Mouse (Mus musculus): ENCODE results near the gene Rnf183.

The Rnf183 gene

GRCm38 (mm10) chr4:62429616-62430015 lies 5.4 kb downstream of the Rnf183 start:
- DNase-seq: no peak

DNA sequence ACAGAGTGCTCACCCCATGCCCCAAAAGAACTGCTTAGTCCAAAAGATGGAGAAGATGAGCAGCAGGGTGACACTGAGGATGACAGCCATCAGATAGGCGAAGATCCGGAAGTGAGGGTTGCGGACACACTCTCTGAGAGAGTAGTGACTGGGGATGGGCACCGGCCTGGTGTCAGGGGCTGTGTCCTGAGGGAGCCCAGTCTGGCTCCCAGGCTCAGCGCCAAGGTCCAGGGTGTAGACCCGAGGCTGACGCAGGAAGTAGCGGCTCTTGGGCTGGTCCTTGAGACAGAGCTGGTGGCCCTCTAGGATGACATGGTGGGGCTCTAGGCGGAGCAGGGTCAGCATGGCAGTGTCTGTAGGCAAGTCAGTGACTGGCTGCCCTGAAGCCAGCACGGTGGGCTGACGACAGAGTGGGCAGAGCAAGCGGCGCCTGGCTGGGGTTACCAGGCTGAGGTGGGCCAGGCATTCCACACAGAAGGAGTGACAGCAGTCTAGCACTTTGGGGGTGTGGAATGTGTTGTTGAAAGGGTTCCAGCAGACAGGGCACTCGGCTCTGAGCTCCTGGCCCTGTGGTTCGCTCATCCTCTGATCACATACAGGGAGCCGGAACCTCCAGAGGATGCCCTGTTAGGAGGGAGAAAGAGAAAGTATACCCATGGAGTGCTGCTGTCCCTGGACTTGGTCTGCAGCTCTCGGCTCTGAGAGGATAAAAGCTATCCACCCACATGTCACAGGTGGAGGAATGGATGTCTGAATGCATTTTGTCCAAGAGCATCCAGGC lies 6.9 kb downstream of the Rnf183 start:
- no peak for DNase-seq

DNA sequence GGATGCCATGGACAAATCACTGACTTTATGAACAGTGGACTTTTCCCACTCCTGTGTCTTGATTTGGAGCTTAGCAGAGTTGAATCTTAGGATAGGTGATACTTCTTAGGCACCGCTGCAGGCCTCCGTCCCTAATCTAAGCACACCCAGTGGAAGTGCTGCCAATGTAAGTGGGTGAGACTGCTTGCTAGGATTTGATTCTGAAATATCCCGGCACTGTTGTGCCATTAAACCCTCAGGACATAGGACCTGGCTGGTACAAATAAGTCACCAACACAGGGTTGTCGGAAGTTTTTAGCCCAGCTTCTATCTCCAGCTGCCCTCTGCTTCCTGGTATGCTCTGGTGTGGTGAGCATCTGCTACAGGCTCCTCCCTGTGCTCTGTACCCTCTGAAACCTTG lies 9.2 kb downstream of the Rnf183 start:
- DNase-seq: no peak

DNA sequence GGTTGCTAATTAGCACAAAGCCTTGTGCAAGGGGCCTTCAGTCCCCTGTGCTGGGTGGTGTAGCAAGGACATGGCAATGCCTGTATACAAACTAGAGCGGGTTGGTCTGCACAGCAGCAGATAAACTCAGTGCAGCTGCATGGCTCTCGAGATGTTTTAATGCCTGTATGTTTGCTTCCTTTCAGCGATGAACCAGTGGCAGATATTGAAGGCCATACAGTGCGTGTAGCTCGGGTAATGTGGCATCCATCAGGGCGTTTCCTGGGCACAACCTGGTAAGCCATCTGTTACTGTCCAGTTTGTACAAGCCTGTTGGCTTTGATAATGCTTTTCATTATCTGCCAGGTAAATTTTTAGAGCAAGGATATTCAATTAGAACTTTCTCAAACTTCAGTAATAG lies 16.0 kb downstream of the Rnf183 start:
- no peak for DNase-seq

GRCm38 (mm10) chr4:62418448-62418847 lies 16.6 kb downstream of the Rnf183 start:
- DNase-seq: no peak

GRCm38 (mm10) chr4:62411606-62412005 lies 23.4 kb downstream of the Rnf183 start:
- no peak for DNase-seq

GRCm38 (mm10) chr4:62410325-62410724 lies 24.7 kb downstream of the Rnf183 start:
- DNase-seq: no peak

- DNase-seq: no peak
Observed at GRCm38 (mm10) chr4:62409615-62410014, 25.4 kb downstream of the Rnf183 start.

- peak; percentile 96 for DNase-seq
Observed at GRCm38 (mm10) chr4:62408601-62409282, 26.3 kb downstream of the Rnf183 start, which contains the start of the genes Cdc26 and Prpf4. TSS of gene Cdc26 (minus strand) at chr4:62408642. TSS of gene Prpf4 (plus strand) at chr4:62408797.

GRCm38 (mm10) chr4:62407730-62408582 lies 27.1 kb downstream of the Rnf183 start:
- DNase-seq: peak; percentile 40

DNA sequence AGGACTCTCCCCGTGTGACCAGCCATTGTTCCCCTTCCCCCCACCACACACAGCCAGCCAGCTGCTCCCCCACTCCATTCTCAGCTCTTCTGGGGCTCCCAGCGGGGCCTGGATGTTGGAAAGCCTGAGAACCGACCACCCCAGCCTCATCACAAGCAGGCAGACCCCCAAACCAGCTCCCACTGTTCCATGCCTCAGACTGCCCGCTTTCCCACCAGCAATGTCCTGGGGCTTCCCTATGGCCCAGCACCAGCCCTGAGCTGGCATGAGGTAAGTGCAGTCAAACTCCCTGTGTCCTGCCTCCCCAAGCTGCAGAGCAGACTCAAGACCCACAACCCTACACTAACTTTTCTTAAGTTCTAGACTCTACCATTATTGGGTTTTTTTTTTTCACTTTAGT lies 28.9 kb downstream of the Rnf183 start:
- DNase-seq: no peak

DNA sequence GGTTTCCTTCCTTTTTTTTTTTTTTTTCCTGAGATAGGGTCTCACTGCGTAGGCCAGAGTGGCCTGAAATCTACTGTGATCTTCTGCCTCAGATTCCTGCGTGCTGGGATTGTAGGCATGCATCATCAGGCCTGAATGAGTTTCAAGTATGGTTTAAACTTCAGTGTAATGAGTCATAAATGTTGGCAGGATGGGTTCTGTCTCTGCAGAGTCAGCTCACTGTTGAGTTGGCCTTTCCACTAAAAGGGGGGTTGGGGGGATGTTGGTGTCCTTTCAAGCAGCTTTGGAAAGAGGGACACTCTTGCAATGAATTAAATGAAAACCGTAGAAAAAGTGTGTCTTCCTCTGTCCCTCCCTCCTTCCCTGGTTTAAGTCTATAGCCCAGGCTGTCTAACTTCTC lies 36.1 kb downstream of the Rnf183 start:
- no peak for DNase-seq

DNA sequence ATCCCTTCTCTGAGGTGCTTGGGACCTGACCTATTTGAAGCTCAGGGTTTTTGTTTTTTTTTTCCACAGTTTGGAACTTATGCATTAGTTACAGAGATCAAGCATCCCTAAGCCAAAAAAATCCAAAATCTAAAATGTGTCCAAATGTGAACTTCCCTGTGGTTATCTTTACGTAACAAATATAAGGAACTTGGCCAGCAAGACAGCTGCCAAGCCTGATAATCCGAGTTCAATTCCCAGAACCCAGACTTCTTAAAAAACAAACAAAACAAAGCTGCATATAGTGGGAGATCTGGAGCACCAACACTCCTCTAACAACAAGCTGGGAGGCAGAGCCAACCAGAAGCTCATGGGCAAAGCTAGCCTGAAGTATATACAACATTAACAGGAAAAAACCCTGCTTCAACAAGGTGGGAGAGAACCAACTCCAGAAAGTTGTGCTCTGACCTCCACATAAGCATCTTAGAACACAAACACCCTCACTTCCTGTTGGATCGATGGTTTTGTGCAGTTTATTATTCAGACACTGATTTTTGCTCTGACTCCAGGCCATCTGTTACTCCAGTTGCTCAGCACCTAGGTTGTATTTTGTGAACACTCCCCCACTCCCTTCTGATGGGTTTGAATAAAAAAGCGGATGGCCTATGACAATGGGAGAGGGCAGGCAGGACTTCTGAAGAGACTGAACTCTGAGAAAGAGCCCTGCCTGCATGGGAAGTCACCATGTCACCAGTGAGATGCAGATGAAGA lies 37.3 kb downstream of the Rnf183 start:
- DNase-seq: no peak

DNA sequence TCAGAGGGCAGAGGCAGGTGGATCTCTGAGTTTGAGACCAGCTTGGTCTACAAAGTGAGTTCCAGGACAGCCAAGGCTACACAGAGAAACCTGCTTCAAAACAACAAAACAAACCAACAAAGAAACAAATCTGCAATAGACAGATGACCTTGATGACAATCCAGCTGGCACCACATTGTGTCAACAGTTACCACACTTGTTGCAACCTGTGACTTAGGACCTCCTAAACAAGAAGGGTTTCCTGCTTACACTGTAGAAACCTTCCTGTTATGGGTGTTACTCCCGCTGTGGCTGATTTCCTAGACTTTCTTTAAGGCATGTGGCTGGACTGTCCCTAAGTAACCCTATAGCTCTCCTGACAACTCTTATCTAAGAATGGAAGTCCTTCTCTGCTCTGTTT lies 39.2 kb downstream of the Rnf183 start:
- no peak for DNase-seq

DNA sequence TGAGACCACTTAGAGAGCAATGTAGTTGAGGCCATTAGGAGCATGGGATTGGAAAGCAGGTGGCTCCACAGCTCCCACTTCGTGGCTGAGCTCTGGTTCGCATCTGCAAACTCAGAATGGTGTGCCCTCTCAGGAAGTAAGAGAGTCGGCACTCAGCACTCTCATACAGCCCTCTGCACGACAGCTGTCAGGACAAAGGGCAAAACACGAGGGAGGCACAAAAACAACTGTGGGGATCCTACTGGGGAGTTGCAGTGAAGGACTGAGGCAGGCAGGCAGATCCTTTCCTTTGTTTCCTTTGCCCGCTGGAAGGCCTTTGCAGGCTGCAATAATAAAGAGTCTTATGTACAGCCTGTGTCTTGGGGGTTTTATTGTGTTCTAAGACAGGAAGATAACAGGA lies 41.6 kb downstream of the Rnf183 start:
- DNase-seq: no peak

GRCm38 (mm10) chr4:62391892-62392291 lies 43.2 kb downstream of the Rnf183 start:
- DNase-seq: no peak

GRCm38 (mm10) chr4:62389592-62390512 lies 45.2 kb downstream of the Rnf183 start:
- no peak for DNase-seq

GRCm38 (mm10) chr4:62385439-62385838 lies 49.6 kb downstream of the Rnf183 start:
- DNase-seq: no peak

GRCm38 (mm10) chr4:62384159-62384558 lies 50.9 kb downstream of the Rnf183 start:
- no peak for DNase-seq

DNA sequence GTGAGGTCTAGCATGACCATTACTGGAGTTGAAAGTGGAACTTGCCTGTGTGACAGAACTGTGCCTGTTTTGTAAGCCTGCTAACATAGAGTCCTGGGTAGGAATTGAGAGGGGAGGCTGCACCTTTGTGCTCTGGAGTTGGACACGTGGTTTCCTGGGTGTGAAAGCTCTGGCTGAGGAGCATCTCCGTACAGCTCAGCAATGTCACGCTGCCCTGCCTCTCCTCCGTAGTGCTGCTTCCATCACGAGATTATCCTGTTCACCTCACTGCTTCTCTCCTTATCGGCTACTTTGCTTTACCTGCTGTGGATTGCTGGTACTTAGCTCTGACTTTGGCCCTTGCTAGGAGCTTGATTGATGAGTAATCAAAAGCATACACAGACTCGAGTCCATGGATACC lies 51.3 kb downstream of the Rnf183 start:
- no peak for DNase-seq

GRCm38 (mm10) chr4:62383207-62383606 lies 51.8 kb downstream of the Rnf183 start:
- no peak for DNase-seq
